In the genomic region with DNA sequence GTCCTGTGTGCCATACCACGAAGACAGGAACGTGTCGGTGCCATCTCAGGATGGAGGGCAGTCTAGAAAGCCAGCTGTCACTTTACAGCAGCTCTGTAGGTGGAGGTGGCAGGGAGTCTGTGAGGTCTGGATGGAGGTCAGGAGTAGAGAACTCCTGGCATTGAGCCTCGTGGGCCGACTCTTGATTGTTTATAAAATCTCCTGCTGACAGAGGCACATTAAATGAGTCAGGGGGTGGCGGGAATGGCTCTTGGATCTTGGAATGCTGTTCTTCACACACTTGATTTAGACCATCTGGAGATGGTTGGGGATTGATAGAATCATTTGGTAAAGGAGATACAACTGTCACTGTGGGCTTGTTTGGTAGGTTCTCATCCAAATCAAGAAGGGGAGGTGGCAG, we compare ENCODE assay signal across 27 mouse cellular contexts. TPM values are rescaled to one million over a fixed set of nuclear protein-coding genes. Genes with fewer than 3 reads are reported as not detected.
DNase-seq lines count a peak whose midpoint lies in the region; ATAC-seq and TF ChIP-seq lines count a peak whose summit lies in the region.
"Had no signal": no experiment of that assay in that cellular context is flagged by ENCODE, and none has a peak within 500 bp of the region (broad histone marks: within the 10 kb centered on the region; RNA-seq: fewer than 3 reads in every experiment).

No protein-coding gene starts in this region.

- H3K9me3 ChIP-seq in lung, embryonic 14.5 days (ENCODE audit: low read depth, low read length), result no peaks in the 10 kb centered on the region
- H3K9me3 ChIP-seq: embryonic facial prominence, embryonic 10.5 days; embryonic facial prominence, embryonic 13.5 days; forebrain, embryonic 12.5 days; forebrain, embryonic 15.5 days; heart, embryonic 12.5 days; heart, embryonic 15.5 days; hindbrain, embryonic 10.5 days; hindbrain, embryonic 13.5 days; intestine, embryonic 15.5 days had no signal

- peak; percentile 40 to 54 for DNase-seq in cerebellum, postnatal 10 days
- DNase-seq in cerebellum, adult 18-20 months, result no peak
- peak; percentile 54 for DNase-seq in lung, embryonic 14.5 days
- DNase-seq in lung, postnatal 36 days, result no peak
- DNase-seq in 3T3-L1 (ENCODE audit: low read depth, low spot score), result peak; percentile 36
- DNase-seq in NIH3T3 (ENCODE audit: low read depth), result peak; percentile 70
- DNase-seq: adrenal gland, postnatal 10 days; adrenal gland, postnatal 36 days; cerebellum, adult 11-12 months; embryo, embryonic 11 days; gastrocnemius, postnatal 25 days; heart, adult 18-20 months; heart, postnatal 10 days; heart, postnatal 36 days had no signal

- no peak overlapping the region for H3K4me2 ChIP-seq in lung, embryonic 14.5 days
- H3K4me2 ChIP-seq: embryonic facial prominence, embryonic 13.5 days; forebrain, embryonic 12.5 days; forebrain, embryonic 15.5 days; heart, embryonic 12.5 days; heart, embryonic 15.5 days; hindbrain, embryonic 13.5 days; intestine, embryonic 15.5 days had no signal

- no peak overlapping the region for H3K9ac ChIP-seq in lung, embryonic 14.5 days
- H3K9ac ChIP-seq: embryonic facial prominence, embryonic 13.5 days; forebrain, embryonic 12.5 days; forebrain, embryonic 15.5 days; heart, embryonic 12.5 days; heart, embryonic 15.5 days; hindbrain, embryonic 13.5 days; intestine, embryonic 15.5 days had no signal

- no peaks in the 10 kb centered on the region for H3K36me3 ChIP-seq in lung, embryonic 14.5 days (ENCODE audit: insufficient read depth)
- H3K36me3 ChIP-seq: embryonic facial prominence, embryonic 10.5 days; embryonic facial prominence, embryonic 13.5 days; forebrain, embryonic 12.5 days; forebrain, embryonic 15.5 days; heart, embryonic 15.5 days; hindbrain, embryonic 13.5 days; intestine, embryonic 15.5 days had no signal

- no peak for TF ChIP-seq CTCF in lung, embryonic 14.5 days (IDR thresholded peaks at IDR 0.05; ENCODE audit: low read depth)

- H3K27ac ChIP-seq in lung, embryonic 14.5 days (ENCODE audit: low read depth), result no peak overlapping the region
- H3K27ac ChIP-seq: embryonic facial prominence, embryonic 10.5 days; embryonic facial prominence, embryonic 13.5 days; forebrain, embryonic 12.5 days; forebrain, embryonic 15.5 days; heart, embryonic 15.5 days; hindbrain, embryonic 10.5 days; hindbrain, embryonic 13.5 days; intestine, embryonic 15.5 days had no signal

- 38% methylated on average over 6 of the region's 6 CpGs for WGBS in lung, embryonic 14.5 days

- no peak overlapping the region for H3K4me3 ChIP-seq in lung, embryonic 14.5 days (ENCODE audit: low read depth, low read length)
- H3K4me3 ChIP-seq: embryonic facial prominence, embryonic 10.5 days; embryonic facial prominence, embryonic 13.5 days; erythroblast, embryonic 14.5 days; forebrain, embryonic 12.5 days; forebrain, embryonic 15.5 days; heart, embryonic 12.5 days; heart, embryonic 15.5 days; hindbrain, embryonic 10.5 days; hindbrain, embryonic 13.5 days; intestine, embryonic 15.5 days had no signal

- no peaks in the 10 kb centered on the region for H3K4me1 ChIP-seq in lung, embryonic 14.5 days (ENCODE audit: insufficient read depth)
- H3K4me1 ChIP-seq: embryonic facial prominence, embryonic 10.5 days; forebrain, embryonic 12.5 days; forebrain, embryonic 15.5 days; heart, embryonic 12.5 days; heart, embryonic 15.5 days; hindbrain, embryonic 10.5 days; hindbrain, embryonic 13.5 days; intestine, embryonic 15.5 days had no signal

- no peaks in the 10 kb centered on the region for H3K27me3 ChIP-seq in lung, embryonic 14.5 days (ENCODE audit: insufficient read depth, low read length)
- H3K27me3 ChIP-seq: embryonic facial prominence, embryonic 13.5 days; forebrain, embryonic 12.5 days; forebrain, embryonic 15.5 days; heart, embryonic 12.5 days; heart, embryonic 15.5 days; hindbrain, embryonic 13.5 days; intestine, embryonic 15.5 days; Patski had no signal

- ATAC-seq in lung, embryonic 14.5 days (ENCODE audit: insufficient read depth), result no peak
- ATAC-seq: forebrain, embryonic 15.5 days; hindbrain, embryonic 16.5 days; intestine, embryonic 15.5 days; Patski had no signal

RNA-seq across cellular contexts. Expression of gene Evi2b, which starts 8.2 kb away (rescaled TPM):
- 0.53 and 0.88 TPM in 2 replicates for polyA plus RNA-seq in lung, embryonic 14.5 days (2014; fragmentation: Nextera tagmentation; extraction: Ambion mirVana)
- polyA plus RNA-seq: embryonic facial prominence, embryonic 10.5 days; erythroblast, embryonic 14.5 days; forebrain, embryonic 12.5 days; forebrain, embryonic 15.5 days; heart, embryonic 12.5 days; hindbrain, embryonic 13.5 days; hindbrain, embryonic 16.5 days had no signal

RNA-seq across cellular contexts. Expression of gene Omg, which starts 11.4 kb away (rescaled TPM):
- 0.37 and 0.38 TPM in 2 replicates for polyA plus RNA-seq in lung, embryonic 14.5 days (2014; fragmentation: Nextera tagmentation; extraction: Ambion mirVana)
- polyA plus RNA-seq: erythroblast, embryonic 14.5 days; gonadal fat pad, adult 2 months; Patski had no signal

RNA-seq across cellular contexts. Expression of gene Evi2, which starts 15.1 kb away (rescaled TPM):
- 1.3 and 1.4 TPM in 2 replicates for polyA plus RNA-seq in lung, embryonic 14.5 days (2014; fragmentation: Nextera tagmentation; extraction: Ambion mirVana)
- polyA plus RNA-seq: Patski had no signal

RNA-seq across cellular contexts. Expression of gene Evi2a, which starts 15.1 kb away (rescaled TPM):
- 2.8 and 3.4 TPM in 2 replicates for polyA plus RNA-seq in lung, embryonic 14.5 days (2014; fragmentation: Nextera tagmentation; extraction: Ambion mirVana)

Comparison
In these comparisons a context has a peak if more than half of its experiments do, and no peak if none do; other contexts are left out.
1. DNase-seq: peak in cerebellum, postnatal 10 days (2 of 2), lung, embryonic 14.5 days (single experiment), 3T3-L1 (single experiment) and NIH3T3 (single experiment); none in cerebellum, adult 18-20 months (0 of 2) and lung, postnatal 36 days (single experiment).